In genomic region chr9:75521788-75522187, GRCm38 (mm10) we compare ENCODE assay signal across 9 mouse cellular contexts. TPM values are rescaled to one million over a fixed set of nuclear protein-coding genes. Genes with fewer than 3 reads are reported as not detected.
A peak's percentile ranks its signal among the peaks of the same experiment; 100 is the strongest.
DNase-seq lines count a peak whose midpoint lies in the region; ATAC-seq and TF ChIP-seq lines count a peak whose summit lies in the region.
"Had no signal": no experiment of that assay in that cellular context is flagged by ENCODE, and none has a peak within 500 bp of the region (broad histone marks: within the 10 kb centered on the region; RNA-seq: fewer than 3 reads in every experiment).

No protein-coding gene starts in this region.

- intact Hi-C loops in gastrocnemius, postnatal 14 days (cut with DNase I; ENCODE audit: low total_unique reads): no loop called here

- no peak overlapping the region for H3K27ac ChIP-seq in layer of hippocampus, adult 2 months
- H3K27ac ChIP-seq: liver, embryonic 15.5 days had no signal

- DNase-seq in layer of hippocampus, adult 2 months (ENCODE audit: low spot score in 2 of 2): peak in 1 of 2 experiments; percentile 20
- DNase-seq in layer of hippocampus, adult 11-12 months (ENCODE audit: low spot score): no peak
- peak; percentile 57 to 66 for DNase-seq in CD8-positive naive resting alpha-beta T cell, adult 2 months (ENCODE audit: low read depth in 2 of 2, low spot score in 2 of 2)
- peak; percentile 53 to 74 for DNase-seq in adrenal gland, postnatal 36 days
- peak; percentile 30 for DNase-seq in gastrocnemius, postnatal 14 days
- peak; percentile 16 for DNase-seq in large intestine, adult 2 months (ENCODE audit: low read depth, low spot score)

- H3K4me3 ChIP-seq in layer of hippocampus, adult 2 months: no peak overlapping the region
- H3K4me3 ChIP-seq: liver, embryonic 15.5 days had no signal

- peak; percentile 78 for TF ChIP-seq CTCF in layer of hippocampus, adult 2 months (conservative IDR thresholded peaks at IDR 0.05)

- peak; percentile 86 for ATAC-seq in neutrophil, adult 5-6 weeks (ENCODE audit: extremely low read depth, insufficient number of reproducible peaks, low FRiP score, poor library complexity, severe bottlenecking)
- ATAC-seq in erythroid progenitor cell, adult 5-6 weeks (replicated peaks; ENCODE audit: low FRiP score, poor library complexity, severe bottlenecking): no peak

- WGBS in large intestine, adult 2 months: 59% methylated on average over 4 of the region's 4 CpGs

RNA-seq across cellular contexts. Expression of gene Tmod3, which starts 37.7 kb away (rescaled TPM):
- 10 to 100 TPM; 37.6 to 40.5 TPM for total RNA-seq in layer of hippocampus, adult 2 months (2021)
- total RNA-seq in adrenal gland, postnatal 36 days (2021): 10 to 100 TPM; 68.7 to 78.5 TPM
- total RNA-seq in gastrocnemius, postnatal 14 days (2021): 10 to 100 TPM; 30.9 to 35.2 TPM
- 16.2 and 31.9 TPM in 2 replicates for polyA plus RNA-seq in large intestine, adult 2 months (2012; rRNA removed)
- total RNA-seq in neutrophil, adult 5-6 weeks (2017): 316 and 327 TPM in 2 replicates
- total RNA-seq in erythroid progenitor cell, adult 5-6 weeks (2015; ENCODE audit: low replicate concordance): 10.9 and 16.2 TPM in 2 replicates
- 16.9 and 42.4 TPM in 2 replicates for total RNA-seq in erythroid progenitor cell, adult 5-6 weeks (2017; ENCODE audit: low replicate concordance)
